Mouse (Mus musculus) liver, embryonic 16.5 days (tissue): ENCODE data around the gene Fez2. TPM values are rescaled to one million over a fixed set of nuclear protein-coding genes. Genes with fewer than 3 reads are reported as not detected.

Experiments used
- ATAC-seq: fragments of 200-750 bp; cut with Nextera tagmentation; 2 replicates; pipeline ENCODE4 v1.8.0; 2017; ENCODE audit warnings: low read depth, mild to moderate bottlenecking, moderate number of reproducible peaks, moderate library complexity
- H3K27ac ChIP-seq: fragments of 300-500 bp; sonication (generic); 2 replicates; pipeline ENCODE4 v1.5.1; 2014; ENCODE audit warnings: mild to moderate bottlenecking, low read length
- H3K27me3 ChIP-seq: fragments of 300-500 bp; sonication (generic); 2 replicates; pipeline ENCODE4 v1.6.1; 2014; ENCODE audit warnings: low read depth, low read length, mixed read lengths; ENCODE audit not compliant: control insufficient read depth, insufficient read depth
- H3K36me3 ChIP-seq: fragments of 300-500 bp; sonication (generic); 2 replicates; pipeline ENCODE4 v1.6.1; 2014; ENCODE audit warnings: mild to moderate bottlenecking; ENCODE audit not compliant: control insufficient read depth, insufficient read depth
- H3K4me1 ChIP-seq: fragments of 300-500 bp; sonication (generic); 2 replicates; pipeline ENCODE4 v1.6.1; 2014; ENCODE audit warnings: low read depth, low read length, mixed read lengths; ENCODE audit not compliant: control insufficient read depth
- H3K4me2 ChIP-seq: fragments of 300-500 bp; sonication (generic); 2 replicates; pipeline ENCODE4 v1.6.1; 2014; ENCODE audit warnings: low read depth, low read length, mixed read lengths
- H3K4me3 ChIP-seq: fragments of 300-500 bp; sonication (generic); 2 replicates; pipeline ENCODE4 v1.5.1; 2014; ENCODE audit warnings: low read depth, mild to moderate bottlenecking, low read length
- H3K9ac ChIP-seq: fragments of 300-500 bp; sonication (generic); 2 replicates; pipeline ENCODE4 v1.6.1; 2014; ENCODE audit warnings: low read depth, low read length
- H3K9me3 ChIP-seq: fragments of 300-500 bp; sonication (generic); replicated peaks from 2 replicates; pipeline ENCODE4 v1.6.1; 2016; ENCODE audit warnings: low read length; ENCODE audit not compliant: control insufficient read depth
- WGBS: fragments of 180-500 bp; shearing (Covaris S2); extraction: QIAGEN DNeasy Blood & Tissue Kit; methylation state at CpG from one replicate; pipeline ENCODE4 v1.1.7; 2014; ENCODE audit not compliant: insufficient replicate concordance; 5-methylcytosine and 5-hydroxymethylcytosine counted together
- polyA plus RNA-seq: library from polyadenylated mRNA; unstranded; fragments of >200 nt; fragmentation: Nextera tagmentation; extraction: Ambion mirVana; gene quantifications from 2 replicates; pipeline ENCODE4 v1.2.1, GENCODE M21; 2015

The Fez2 gene
- polyA plus RNA-seq, 1 experiment from 2014 or later, result 18.5 TPM

GRCm38 (mm10) chr17:78403229-78403628, 14.7 kb downstream of the Fez2 start:
- no peaks in the 10 kb centered on the region for H3K27me3 ChIP-seq
- H3K36me3 ChIP-seq, result no peaks in the 10 kb centered on the region; the same call in 1 of the 2 replicates
- no peaks in the 10 kb centered on the region for H3K9me3 ChIP-seq
- H3K27ac ChIP-seq, result no peak overlapping the region
- H3K4me2 ChIP-seq, result no peak overlapping the region
- peaks cover 20% of the 10 kb centered on the region for H3K4me1 ChIP-seq
- H3K4me3 ChIP-seq, result no peak overlapping the region
- WGBS, result 74% methylated on average over 4 of the region's 4 CpGs
- ATAC-seq, result no peak
- H3K9ac ChIP-seq, result no peak overlapping the region

GRCm38 (mm10) chr17:78402174-78402573, 15.8 kb downstream of the Fez2 start:
- ATAC-seq, result no peak
- Histone ChIP-seq H3K36me3 (no peaks in the 10 kb centered on the region; the same call in 1 of the 2 replicates), H3K4me1 (peaks cover 20% of the 10 kb centered on the region), H3K4me3 (no peak overlapping the region), H3K27ac (no peak overlapping the region), H3K4me2 (no peak overlapping the region), H3K9ac (no peak overlapping the region), H3K27me3 (no peaks in the 10 kb centered on the region), H3K9me3 (no peaks in the 10 kb centered on the region)
- 76% methylated on average over 6 of the region's 6 CpGs for WGBS

- no peak overlapping the region for H3K4me3 ChIP-seq
- peaks cover 20% of the 10 kb centered on the region for H3K4me1 ChIP-seq
- H3K9ac ChIP-seq, result no peak overlapping the region
- no peaks in the 10 kb centered on the region for H3K9me3 ChIP-seq
- 73% methylated on average over 4 of the region's 4 CpGs for WGBS
- no peaks in the 10 kb centered on the region; the same call in 1 of the 2 replicates for H3K36me3 ChIP-seq
- no peak for ATAC-seq
- no peaks in the 10 kb centered on the region for H3K27me3 ChIP-seq
- H3K27ac ChIP-seq, result peak overlapping the region; percentile 59
- no peak overlapping the region for H3K4me2 ChIP-seq
Observed at GRCm38 (mm10) chr17:78401713-78402112, 16.2 kb downstream of the Fez2 start.

GRCm38 (mm10) chr17:78401311-78401710, 16.6 kb downstream of the Fez2 start:
- Histone ChIP-seq H3K4me2 (no peak overlapping the region), H3K36me3 (no peaks in the 10 kb centered on the region; the same call in 1 of the 2 replicates), H3K4me1 (peaks cover 20% of the 10 kb centered on the region), H3K9ac (no peak overlapping the region), H3K9me3 (no peaks in the 10 kb centered on the region), H3K27me3 (no peaks in the 10 kb centered on the region), H3K4me3 (no peak overlapping the region), H3K27ac (peak overlapping the region; percentile 59)
- peak; percentile 35 for ATAC-seq
- 69% methylated on average over 6 of the region's 6 CpGs for WGBS

- H3K4me2 ChIP-seq, result peak overlapping the region; percentile 37; the same call in 1 of the 2 replicates
- no peaks in the 10 kb centered on the region; the same call in 1 of the 2 replicates for H3K36me3 ChIP-seq
- H3K27me3 ChIP-seq, result no peaks in the 10 kb centered on the region
- H3K9ac ChIP-seq, result peak overlapping the region; percentile 58
- H3K27ac ChIP-seq, result peak overlapping the region; percentile 86
- 61% methylated on average over 12 of the region's 12 CpGs for WGBS
- no peak overlapping the region for H3K4me3 ChIP-seq
- no peaks in the 10 kb centered on the region for H3K9me3 ChIP-seq
- peak; percentile 97 for ATAC-seq
- peaks cover 15% of the 10 kb centered on the region for H3K4me1 ChIP-seq
Observed at GRCm38 (mm10) chr17:78400130-78400840, 17.7 kb downstream of the Fez2 start.

- H3K4me2 ChIP-seq, result no peak overlapping the region
- ATAC-seq, result no peak
- H3K9me3 ChIP-seq, result no peaks in the 10 kb centered on the region
- H3K4me3 ChIP-seq, result no peak overlapping the region
- peaks cover 3% of the 10 kb centered on the region for H3K4me1 ChIP-seq
- no peak overlapping the region for H3K9ac ChIP-seq
- H3K27me3 ChIP-seq, result no peaks in the 10 kb centered on the region
- 72% methylated on average over 9 of the region's 9 CpGs for WGBS
- no peak overlapping the region for H3K27ac ChIP-seq
- no peaks in the 10 kb centered on the region; the same call in 1 of the 2 replicates for H3K36me3 ChIP-seq
Observed at GRCm38 (mm10) chr17:78392401-78393087, 25.4 kb downstream of the Fez2 start.

- Histone ChIP-seq H3K9ac (no peak overlapping the region), H3K4me1 (peaks cover 6% of the 10 kb centered on the region), H3K36me3 (no peaks in the 10 kb centered on the region; the same call in 1 of the 2 replicates), H3K27me3 (no peaks in the 10 kb centered on the region), H3K4me3 (no peak overlapping the region), H3K9me3 (no peaks in the 10 kb centered on the region), H3K4me2 (no peak overlapping the region), H3K27ac (no peak overlapping the region)
- ATAC-seq, result no peak
- WGBS, result 75% methylated on average over 5 of the region's 5 CpGs
Observed at GRCm38 (mm10) chr17:78389573-78389972, 28.4 kb downstream of the Fez2 start.

GRCm38 (mm10) chr17:78388101-78388847, 29.7 kb downstream of the Fez2 start:
- H3K9ac ChIP-seq, result no peak overlapping the region
- WGBS, result 70% methylated on average over 9 of the region's 9 CpGs

More at GRCm38 (mm10) chr17:78388101-78388847, 29.7 kb downstream of the Fez2 start:
- ATAC-seq, result peak; percentile 89
- Histone ChIP-seq H3K4me3 (no peak overlapping the region), H3K27ac (peak overlapping the region; percentile 63), H3K4me1 (peaks cover 6% of the 10 kb centered on the region), H3K4me2 (no peak overlapping the region), H3K9me3 (no peaks in the 10 kb centered on the region), H3K36me3 (no peaks in the 10 kb centered on the region; the same call in 1 of the 2 replicates), H3K27me3 (no peaks in the 10 kb centered on the region)
